Mouse (Mus musculus): ENCODE results near the gene Nanos3. TPM values are rescaled to one million over a fixed set of nuclear protein-coding genes. Genes with fewer than 3 reads are reported as not detected.
A peak's percentile ranks its signal among the peaks of the same experiment; 100 is the strongest.

Gene Nanos3
- polyA plus RNA-seq, 1 experiment from 2014 or later = 0.89 TPM

GRCm38 (mm10) chr8:84197922-84198774 lies 13.1 kb upstream of the Nanos3 start:
- no peaks in the 10 kb centered on the region for H3K27me3 ChIP-seq (replicated peaks; ENCODE audit: control insufficient read depth, insufficient read depth, low read length)
- 3% methylated on average over 30 of the region's 30 CpGs for WGBS
- peak overlapping the region; percentile 78 for H3K4me2 ChIP-seq (ENCODE audit: low read depth, low read length)
- peak overlapping the region; percentile 68 for H3K9ac ChIP-seq (ENCODE audit: low read depth, low read length)
- no peaks in the 10 kb centered on the region for H3K9me3 ChIP-seq (ENCODE audit: control insufficient read depth, low read length)
- peak overlapping the region; percentile 91 for H3K27ac ChIP-seq (ENCODE audit: low read length)
- ATAC-seq = peak; percentile 77
- H3K36me3 ChIP-seq (ENCODE audit: control insufficient read depth, insufficient read depth, low read length) = no peaks in the 10 kb centered on the region
- H3K4me3 ChIP-seq (ENCODE audit: low read length) = peak overlapping the region; percentile 50
- H3K4me1 ChIP-seq (ENCODE audit: control insufficient read depth, insufficient read depth, low read length) = peaks cover 54% of the 10 kb centered on the region

- peaks cover 52% of the 10 kb centered on the region for H3K4me1 ChIP-seq (ENCODE audit: control insufficient read depth, insufficient read depth, low read length)
- H3K9ac ChIP-seq (ENCODE audit: low read depth, low read length) = peak overlapping the region; percentile 68
- WGBS = 3% methylated on average over 43 of the region's 43 CpGs
- ATAC-seq = peak; percentile 41
- H3K4me3 ChIP-seq (ENCODE audit: low read length) = peak overlapping the region; percentile 50
- H3K9me3 ChIP-seq (ENCODE audit: control insufficient read depth, low read length) = no peaks in the 10 kb centered on the region
- no peaks in the 10 kb centered on the region for H3K27me3 ChIP-seq (replicated peaks; ENCODE audit: control insufficient read depth, insufficient read depth, low read length)
- H3K36me3 ChIP-seq (ENCODE audit: control insufficient read depth, insufficient read depth, low read length) = no peaks in the 10 kb centered on the region
- H3K27ac ChIP-seq (ENCODE audit: low read length) = peak overlapping the region; percentile 91
- H3K4me2 ChIP-seq (ENCODE audit: low read depth, low read length) = peak overlapping the region; percentile 78
Observed at GRCm38 (mm10) chr8:84197141-84197921, 12.3 kb upstream of the Nanos3 start.

- Histone ChIP-seq H3K36me3 (ENCODE audit: control insufficient read depth, insufficient read depth, low read length) (no peaks in the 10 kb centered on the region), H3K9me3 (ENCODE audit: control insufficient read depth, low read length) (no peaks in the 10 kb centered on the region), H3K27ac (ENCODE audit: low read length) (no peak overlapping the region), H3K27me3 (replicated peaks; ENCODE audit: control insufficient read depth, insufficient read depth, low read length) (no peaks in the 10 kb centered on the region), H3K4me3 (ENCODE audit: low read length) (no peak overlapping the region), H3K9ac (ENCODE audit: low read depth, low read length) (no peak overlapping the region), H3K4me2 (ENCODE audit: low read depth, low read length) (no peak overlapping the region), H3K4me1 (ENCODE audit: control insufficient read depth, insufficient read depth, low read length) (peaks cover 35% of the 10 kb centered on the region)
- ATAC-seq = no peak
- 65% methylated on average over 3 of the region's 3 CpGs for WGBS
Observed at GRCm38 (mm10) chr8:84194224-84194743, 9.3 kb upstream of the Nanos3 start.

DNA sequence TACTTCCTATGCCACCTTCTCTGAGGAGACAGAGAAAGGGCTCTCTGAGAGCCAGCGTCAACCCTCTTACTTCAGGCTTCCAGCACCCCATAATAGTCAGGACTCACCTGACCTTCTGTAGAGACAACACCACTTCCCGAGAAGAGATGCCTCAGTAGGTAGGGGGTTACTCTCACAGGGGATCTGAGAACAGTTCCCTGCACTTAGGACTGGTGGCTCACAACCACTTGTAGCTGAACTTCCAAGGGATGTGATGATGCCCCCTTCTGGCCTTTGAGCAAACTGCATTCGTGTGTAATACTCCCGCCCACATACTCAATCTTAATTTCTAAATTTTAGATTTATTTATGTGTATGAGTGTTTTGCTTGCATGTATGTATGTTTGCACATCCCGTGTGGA lies 8.5 kb upstream of the Nanos3 start:
- no peak for ATAC-seq
- H3K27me3 ChIP-seq (replicated peaks; ENCODE audit: control insufficient read depth, insufficient read depth, low read length) = no peaks in the 10 kb centered on the region
- H3K36me3 ChIP-seq (ENCODE audit: control insufficient read depth, insufficient read depth, low read length) = no peaks in the 10 kb centered on the region
- WGBS = 79% methylated on average over 5 of the region's 5 CpGs
- no peaks in the 10 kb centered on the region for H3K9me3 ChIP-seq (ENCODE audit: control insufficient read depth, low read length)
- H3K4me1 ChIP-seq (ENCODE audit: control insufficient read depth, insufficient read depth, low read length) = peaks cover 32% of the 10 kb centered on the region
- H3K4me3 ChIP-seq (ENCODE audit: low read length) = no peak overlapping the region
- H3K9ac ChIP-seq (ENCODE audit: low read depth, low read length) = no peak overlapping the region
- no peak overlapping the region for H3K27ac ChIP-seq (ENCODE audit: low read length)
- no peak overlapping the region for H3K4me2 ChIP-seq (ENCODE audit: low read depth, low read length)

DNA sequence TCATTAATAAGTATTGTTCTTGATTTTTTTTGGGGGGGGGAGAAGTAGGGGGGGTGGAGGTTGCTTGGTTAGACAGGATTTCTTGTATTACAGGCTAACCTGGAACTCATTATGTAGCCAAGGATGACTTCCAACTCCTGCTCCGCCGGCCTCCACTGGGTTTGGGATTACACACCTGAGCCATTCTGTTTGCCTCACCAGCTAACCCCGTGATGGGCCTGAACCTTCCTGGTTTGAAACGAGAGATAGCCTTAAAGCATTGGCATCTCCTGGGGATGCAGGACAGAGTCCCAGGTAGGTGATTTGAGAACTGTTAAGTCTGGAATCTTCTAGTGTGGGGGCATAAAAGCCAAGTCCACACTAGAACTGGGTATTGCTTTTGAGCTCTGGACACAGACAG lies 8.1 kb upstream of the Nanos3 start:
- Histone ChIP-seq H3K27me3 (replicated peaks; ENCODE audit: control insufficient read depth, insufficient read depth, low read length) (no peaks in the 10 kb centered on the region), H3K36me3 (ENCODE audit: control insufficient read depth, insufficient read depth, low read length) (no peaks in the 10 kb centered on the region), H3K4me3 (ENCODE audit: low read length) (no peak overlapping the region), H3K27ac (ENCODE audit: low read length) (no peak overlapping the region), H3K9me3 (ENCODE audit: control insufficient read depth, low read length) (no peaks in the 10 kb centered on the region), H3K9ac (ENCODE audit: low read depth, low read length) (peak overlapping the region; percentile 62; the same call in 1 of the 2 replicates), H3K4me2 (ENCODE audit: low read depth, low read length) (no peak overlapping the region), H3K4me1 (ENCODE audit: control insufficient read depth, insufficient read depth, low read length) (peaks cover 28% of the 10 kb centered on the region)
- no peak for ATAC-seq
- 79% methylated on average over 4 of the region's 4 CpGs for WGBS

- no peaks in the 10 kb centered on the region for H3K9me3 ChIP-seq (ENCODE audit: control insufficient read depth, low read length)
- peak; percentile 70 for ATAC-seq
- H3K4me3 ChIP-seq (ENCODE audit: low read length) = peak overlapping the region; percentile 34
- peak overlapping the region; percentile 62 for H3K9ac ChIP-seq (ENCODE audit: low read depth, low read length)
- no peaks in the 10 kb centered on the region for H3K27me3 ChIP-seq (replicated peaks; ENCODE audit: control insufficient read depth, insufficient read depth, low read length)
- no peaks in the 10 kb centered on the region for H3K36me3 ChIP-seq (ENCODE audit: control insufficient read depth, insufficient read depth, low read length)
- H3K27ac ChIP-seq (ENCODE audit: low read length) = peak overlapping the region; percentile 95
- peak overlapping the region; percentile 60 for H3K4me2 ChIP-seq (ENCODE audit: low read depth, low read length)
- peaks cover 22% of the 10 kb centered on the region for H3K4me1 ChIP-seq (ENCODE audit: control insufficient read depth, insufficient read depth, low read length)
- 4% methylated on average over 33 of the region's 33 CpGs for WGBS
Observed at GRCm38 (mm10) chr8:84192555-84192954, 7.5 kb upstream of the Nanos3 start.

DNA sequence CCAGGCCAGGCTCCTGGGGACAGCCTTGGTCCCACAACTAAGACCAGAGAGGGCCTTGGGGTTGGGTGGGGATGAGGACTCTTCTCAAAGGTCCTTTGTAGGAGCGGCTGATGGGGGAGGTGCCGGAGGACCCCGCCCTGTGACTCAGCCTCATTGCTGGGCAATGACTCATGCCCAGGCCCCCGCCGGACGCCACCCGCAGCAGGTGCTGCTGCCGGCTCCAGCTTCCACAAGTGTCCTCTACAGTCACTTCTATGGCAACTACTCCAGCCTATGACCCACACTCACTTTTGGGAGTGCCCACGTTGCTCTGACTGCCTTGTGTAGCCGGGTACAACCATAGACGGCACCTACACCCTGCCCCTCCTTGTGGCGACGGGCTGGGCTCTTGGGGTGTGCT lies 7.0 kb upstream of the Nanos3 start:
- Histone ChIP-seq H3K4me1 (ENCODE audit: control insufficient read depth, insufficient read depth, low read length) (peaks cover 22% of the 10 kb centered on the region), H3K4me3 (ENCODE audit: low read length) (peak overlapping the region; percentile 34), H3K9me3 (ENCODE audit: control insufficient read depth, low read length) (no peaks in the 10 kb centered on the region), H3K9ac (ENCODE audit: low read depth, low read length) (peak overlapping the region; percentile 62), H3K27me3 (replicated peaks; ENCODE audit: control insufficient read depth, insufficient read depth, low read length) (no peaks in the 10 kb centered on the region), H3K27ac (ENCODE audit: low read length) (peak overlapping the region; percentile 95), H3K36me3 (ENCODE audit: control insufficient read depth, insufficient read depth, low read length) (no peaks in the 10 kb centered on the region), H3K4me2 (ENCODE audit: low read depth, low read length) (peak overlapping the region; percentile 60)
- peak; percentile 83 for ATAC-seq
- 23% methylated on average over 13 of the region's 13 CpGs for WGBS

DNA sequence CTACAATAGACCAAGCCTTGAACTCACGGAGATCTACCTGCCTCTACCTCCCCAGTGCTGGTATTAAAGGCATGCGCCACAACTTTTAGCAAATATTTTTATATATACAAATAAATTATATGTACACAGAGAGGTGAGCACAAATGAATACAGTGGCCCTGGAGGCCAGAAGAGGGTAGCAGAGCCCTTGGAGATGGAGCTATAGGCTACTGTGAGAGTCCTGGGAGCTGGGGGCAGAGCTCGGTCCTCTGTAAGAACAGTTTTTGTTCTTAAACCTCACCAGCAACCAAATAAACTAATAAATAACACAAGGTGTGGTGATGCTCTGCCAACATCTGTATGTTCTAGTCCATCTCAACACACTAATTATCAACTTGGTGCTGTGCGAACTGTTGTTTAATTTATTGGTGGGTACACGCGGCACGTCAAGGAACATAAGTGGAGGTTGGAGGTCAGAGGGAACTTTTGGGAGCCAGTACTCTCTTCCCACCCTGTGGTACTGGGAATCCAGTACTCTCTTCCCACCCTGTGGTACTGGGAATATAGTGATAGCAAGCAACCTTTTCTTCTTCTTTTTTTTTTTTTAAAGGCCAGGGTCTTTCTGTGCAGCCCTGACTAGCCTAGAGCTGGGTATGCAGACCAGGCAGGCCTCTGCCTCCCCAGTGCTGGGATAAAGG lies 5.3 kb upstream of the Nanos3 start:
- Histone ChIP-seq H3K4me3 (ENCODE audit: low read length) (no peak overlapping the region), H3K9ac (ENCODE audit: low read depth, low read length) (no peak overlapping the region), H3K27me3 (replicated peaks; ENCODE audit: control insufficient read depth, insufficient read depth, low read length) (no peaks in the 10 kb centered on the region), H3K4me2 (ENCODE audit: low read depth, low read length) (no peak overlapping the region), H3K36me3 (ENCODE audit: control insufficient read depth, insufficient read depth, low read length) (no peaks in the 10 kb centered on the region), H3K9me3 (ENCODE audit: control insufficient read depth, low read length) (no peaks in the 10 kb centered on the region), H3K27ac (ENCODE audit: low read length) (no peak overlapping the region), H3K4me1 (ENCODE audit: control insufficient read depth, insufficient read depth, low read length) (peaks cover 22% of the 10 kb centered on the region)
- WGBS = 94% methylated on average over 7 of the region's 7 CpGs
- ATAC-seq = no peak

- 0 out of 2 replicates have a peak overlapping the region, but pooled peaks have one; percentile 12 for H3K27ac ChIP-seq (ENCODE audit: low read length)
- H3K36me3 ChIP-seq (ENCODE audit: control insufficient read depth, insufficient read depth, low read length) = no peaks in the 10 kb centered on the region
- 62% methylated on average over 4 of the region's 4 CpGs for WGBS
- H3K4me2 ChIP-seq (ENCODE audit: low read depth, low read length) = no peak overlapping the region
- no peaks in the 10 kb centered on the region for H3K27me3 ChIP-seq (replicated peaks; ENCODE audit: control insufficient read depth, insufficient read depth, low read length)
- H3K4me1 ChIP-seq (ENCODE audit: control insufficient read depth, insufficient read depth, low read length) = peaks cover 22% of the 10 kb centered on the region
- no peak overlapping the region for H3K4me3 ChIP-seq (ENCODE audit: low read length)
- H3K9ac ChIP-seq (ENCODE audit: low read depth, low read length) = peak overlapping the region; percentile 34; the same call in 1 of the 2 replicates
- ATAC-seq = no peak
- H3K9me3 ChIP-seq (ENCODE audit: control insufficient read depth, low read length) = no peaks in the 10 kb centered on the region
Observed at GRCm38 (mm10) chr8:84189603-84190002, 4.6 kb upstream of the Nanos3 start.
